Mouse (Mus musculus) layer of hippocampus, adult 2 months (tissue): ENCODE results near the gene Pi16. TPM values are rescaled to one million over a fixed set of nuclear protein-coding genes. Genes with fewer than 3 reads are reported as not detected.
"Not testable (repeated sequence)": the region's sequence is repeated elsewhere in the genome, so short reads cannot be mapped to it uniquely, and the experiment has no call there.

Experiments
- DNase-seq, 2 experiments: peaks; one replicate each; pipeline ENCODE4 v3.0.0; 2022; ENCODE audit warnings: low spot score in 2 of 2
- H3K27ac ChIP-seq: fragments of 200-600 bp; 2 replicates; pipeline ENCODE4 v1.8.1; 2022
- H3K4me3 ChIP-seq: fragments of 200-600 bp; 2 replicates; pipeline ENCODE4 v1.8.1; 2022; ENCODE audit warnings: mild to moderate bottlenecking
- CTCF ChIP-seq: fragments of 200-600 bp; conservative IDR thresholded peaks from 2 replicates; pipeline ENCODE4 v1.8.1; 2022; ENCODE audit warnings: antibody characterized with exemption, mild to moderate bottlenecking, moderate library complexity
- total RNA-seq, 2 experiments: library from RNA; stranded (reverse); gene quantifications; 2 replicates each; pipeline ENCODE4 v1.2.3; 2021

The Pi16 gene
- total RNA-seq, 2 experiments from 2014 or later = 0.74 to 1.1 TPM

DNA sequence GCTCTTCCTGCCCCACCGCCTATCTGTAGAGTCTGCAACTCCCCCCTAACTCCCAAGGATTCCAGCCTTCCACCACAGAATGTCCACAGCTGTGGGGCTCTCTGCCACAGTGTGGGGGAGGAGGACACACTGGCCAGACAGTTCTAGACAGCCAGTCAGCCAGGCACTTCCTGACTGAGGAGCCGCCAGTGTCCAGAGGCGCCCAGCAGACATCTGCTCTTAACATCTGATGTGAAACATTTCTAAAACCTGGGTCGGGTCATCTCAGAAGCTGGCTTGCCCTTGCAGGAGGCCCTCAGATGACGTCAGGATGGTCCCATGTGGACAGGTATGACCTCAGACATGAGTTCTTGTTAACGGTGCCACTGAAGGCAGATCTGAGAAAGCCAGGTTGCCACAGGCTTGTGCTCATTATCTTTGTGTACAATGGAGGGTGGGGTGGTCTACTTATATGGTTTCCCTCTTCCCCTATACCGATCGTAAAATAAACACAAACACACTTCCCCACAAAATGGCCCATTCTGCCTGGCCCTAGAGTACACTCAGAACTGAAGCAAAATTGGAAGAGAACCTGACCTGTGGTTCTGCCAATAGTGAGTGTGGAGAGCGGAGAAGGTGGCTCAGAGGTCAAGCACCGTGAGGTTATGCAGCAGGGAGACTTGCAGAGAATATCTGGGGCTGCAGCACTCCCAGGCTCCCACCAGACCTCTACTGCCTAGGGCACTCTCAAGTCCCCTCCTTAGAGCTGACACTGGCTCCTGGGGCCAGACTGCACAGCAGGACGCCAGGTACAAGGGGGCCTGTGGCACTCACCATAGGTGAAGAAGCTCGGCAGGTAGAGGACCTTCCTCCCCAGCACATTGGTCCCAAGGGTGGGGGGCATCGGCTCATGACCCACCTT, 24.8 kb downstream of the Pi16 start:
- DNase-seq = no peak
- no peak overlapping the region for H3K4me3 ChIP-seq
- peak overlapping the region; percentile 69 for H3K27ac ChIP-seq
- no peak for TF ChIP-seq CTCF

DNA sequence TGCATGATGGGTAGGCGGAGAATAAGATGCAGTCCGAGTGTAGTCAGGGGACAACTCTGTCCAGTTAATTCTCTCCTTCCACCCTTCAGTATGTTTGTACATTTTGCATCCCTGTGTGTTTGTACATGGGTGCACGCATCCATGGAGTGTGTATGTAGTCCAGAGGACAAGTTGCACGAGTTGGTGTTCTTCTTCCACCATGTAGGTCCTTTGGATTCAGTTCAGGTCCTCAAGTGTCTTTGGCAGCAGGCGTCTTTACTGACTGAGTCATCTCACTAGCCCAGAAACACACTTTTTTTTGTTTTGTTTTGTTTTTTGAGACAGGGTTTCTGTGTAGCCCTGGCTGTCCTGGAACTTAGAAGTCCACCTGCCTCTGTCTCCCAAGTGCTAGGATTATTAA, 25.8 kb downstream of the Pi16 start:
- no peak for TF ChIP-seq CTCF
- Histone ChIP-seq H3K27ac (no peak overlapping the region), H3K4me3 (no peak overlapping the region)
- no peak for DNase-seq

DNA sequence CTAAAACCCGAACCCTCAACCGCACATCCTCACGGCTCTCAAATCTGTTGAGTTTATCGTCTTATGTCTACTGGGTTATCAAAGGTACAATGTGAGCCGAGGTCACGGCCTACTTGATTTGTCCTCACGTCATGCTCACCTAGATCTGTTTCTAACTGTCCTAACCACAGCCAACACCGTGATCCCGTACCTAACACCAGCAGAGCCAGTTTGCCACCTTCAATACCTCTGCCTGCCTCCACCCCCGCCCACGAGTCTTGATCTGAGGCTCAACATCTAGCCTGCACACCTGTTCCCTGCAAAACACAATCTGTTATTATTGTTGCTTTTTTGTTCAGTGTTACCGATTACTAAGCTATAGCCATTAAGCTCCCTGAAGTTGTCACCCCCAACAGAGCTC, 27.8 kb downstream of the Pi16 start:
- Histone ChIP-seq H3K4me3 (peak overlapping the region; percentile 81), H3K27ac (peak overlapping the region; percentile 97; the same call in 1 of the 2 replicates)
- TF ChIP-seq CTCF = no peak
- no peak for DNase-seq

DNA sequence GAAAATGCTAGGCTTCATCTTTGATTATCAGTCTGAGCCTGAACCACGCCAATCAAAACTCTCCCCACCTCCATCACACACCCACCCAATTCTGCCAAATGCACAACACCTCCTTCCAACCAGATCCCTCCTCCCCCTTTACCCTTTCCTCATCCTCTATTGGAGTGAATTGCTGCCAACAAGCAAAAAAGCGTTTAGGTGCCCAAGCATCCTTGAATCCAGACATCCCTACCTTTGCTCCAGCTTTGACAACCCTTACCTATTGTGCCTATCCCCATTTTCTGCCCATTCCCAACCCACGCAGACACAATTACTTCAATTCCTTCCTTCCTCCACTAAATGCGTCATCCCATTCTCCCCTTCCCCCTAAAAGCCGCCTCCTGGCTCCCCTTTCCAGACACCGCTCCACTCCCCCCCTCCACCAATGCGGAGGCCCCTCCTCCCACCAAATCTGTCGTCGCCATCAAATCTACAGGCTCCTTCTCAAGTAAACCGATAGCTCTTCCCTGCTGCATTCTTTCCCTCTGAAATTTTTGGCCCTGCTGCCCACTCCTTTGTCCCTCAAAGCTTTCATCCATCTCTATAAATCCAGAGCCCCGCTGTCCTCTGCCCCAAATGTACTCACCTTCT, 29.1 kb downstream of the Pi16 start:
- Histone ChIP-seq H3K4me3 (peak overlapping the region; percentile 81), H3K27ac (peak overlapping the region; percentile 97)
- peak; percentile 65 to 87 for DNase-seq
- no peak for TF ChIP-seq CTCF

DNA sequence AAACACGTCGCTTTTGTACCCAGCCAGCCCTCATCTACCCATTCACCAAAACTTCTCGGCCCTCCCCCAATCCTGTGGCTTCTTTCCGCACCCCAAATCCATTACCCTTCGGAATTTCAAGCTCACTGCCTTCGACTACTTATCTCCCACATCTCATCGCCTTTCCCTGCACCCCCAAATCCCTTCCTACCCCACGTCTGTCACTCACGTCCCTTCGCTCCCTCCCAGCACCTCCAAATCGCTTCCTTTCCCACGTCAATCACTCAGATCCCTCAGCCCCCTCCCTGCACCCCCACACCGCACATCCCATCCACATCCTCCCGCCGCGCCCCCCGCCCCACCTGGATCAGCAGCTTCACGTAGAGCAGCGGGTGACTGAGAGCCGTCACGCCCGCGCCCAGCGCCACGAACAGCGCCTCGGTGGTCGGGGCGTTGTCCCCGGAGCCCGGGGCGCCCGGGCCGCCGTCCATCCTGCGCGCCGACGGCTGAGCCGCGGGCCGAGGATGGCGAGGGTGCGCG, 29.7 kb downstream of the Pi16 start:
- Histone ChIP-seq H3K4me3 (peak overlapping the region; percentile 81), H3K27ac (peak overlapping the region; percentile 97)
- TF ChIP-seq CTCF = no peak
- peak; percentile 50 to 52 for DNase-seq

DNA sequence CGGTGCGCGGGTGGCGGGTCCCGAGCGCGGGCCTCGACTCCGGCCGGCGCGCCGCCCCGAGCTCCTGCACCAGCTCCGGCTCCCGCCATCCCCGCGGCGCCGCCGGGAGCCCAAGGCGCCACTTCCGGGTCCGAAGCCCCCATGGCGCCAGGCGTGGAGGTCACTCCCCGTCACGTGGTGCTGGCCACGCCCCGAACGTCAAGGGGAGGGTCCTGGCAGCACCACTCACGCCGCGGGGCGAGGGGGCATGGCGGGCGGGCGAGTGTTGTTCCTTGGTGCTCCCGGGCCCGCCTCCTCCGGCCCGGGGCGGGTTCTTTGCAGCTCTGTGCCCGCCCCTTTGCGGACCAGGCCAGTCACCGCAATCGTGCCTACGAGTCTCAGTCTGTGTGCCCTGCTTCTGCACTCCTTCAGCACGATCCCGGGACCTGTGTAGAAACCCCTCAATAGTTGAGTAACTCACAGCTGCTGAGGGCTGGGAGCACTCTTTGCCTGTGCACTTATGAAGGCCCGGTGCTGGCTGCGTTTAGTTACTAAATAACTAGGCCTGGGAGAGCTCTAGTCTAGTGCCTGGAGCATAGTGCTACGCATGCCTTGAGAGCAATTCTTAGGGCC, 30.3 kb downstream of the Pi16 start, which contains the start of gene Mtch1:
TSS of gene Mtch1 (minus strand) at position 290 of the 612 bp plus-strand sequence.
- Histone ChIP-seq H3K27ac (peak within 1 kb of the TSS; percentile 97), H3K4me3 (peak within 1 kb of the TSS; percentile 81)
- peak; percentile 97 to 99 for DNase-seq
- TF ChIP-seq CTCF = 0 out of 2 replicates have a peak, but pooled peaks have one; percentile 4

DNA sequence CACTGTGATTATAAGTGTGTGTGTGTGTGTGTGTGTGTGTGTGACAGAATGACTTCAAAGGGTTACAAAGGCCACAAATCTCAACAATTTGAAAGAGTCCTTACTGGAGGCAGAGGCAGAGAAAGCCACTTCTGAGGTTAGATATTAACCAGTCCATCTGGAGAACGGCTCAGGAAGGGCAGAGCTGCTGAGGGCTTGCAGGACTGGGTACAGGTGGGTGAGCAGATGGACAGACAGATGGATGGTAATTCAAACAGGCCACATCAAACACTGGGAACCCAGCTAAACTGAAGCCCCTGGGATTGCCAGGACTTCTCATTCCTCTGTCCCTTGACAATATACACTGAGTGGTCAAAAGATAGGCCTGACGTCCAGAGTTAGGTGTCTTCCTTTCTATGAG, 31.5 kb downstream of the Pi16 start:
- Histone ChIP-seq H3K27ac (no peak overlapping the region), H3K4me3 (no peak overlapping the region)
- no peak for TF ChIP-seq CTCF
- no peak for DNase-seq

GRCm38 (mm10) chr17:29351056-29351455, 33.6 kb downstream of the Pi16 start:
- H3K27ac ChIP-seq, H3K4me3 ChIP-seq, DNase-seq: not testable (repeated sequence)

GRCm38 (mm10) chr17:29355461-29355840, 38.0 kb downstream of the Pi16 start:
- no peak for TF ChIP-seq CTCF
- Histone ChIP-seq H3K27ac (peak overlapping the region; percentile 91), H3K4me3 (no peak overlapping the region)
- no peak for DNase-seq

DNA sequence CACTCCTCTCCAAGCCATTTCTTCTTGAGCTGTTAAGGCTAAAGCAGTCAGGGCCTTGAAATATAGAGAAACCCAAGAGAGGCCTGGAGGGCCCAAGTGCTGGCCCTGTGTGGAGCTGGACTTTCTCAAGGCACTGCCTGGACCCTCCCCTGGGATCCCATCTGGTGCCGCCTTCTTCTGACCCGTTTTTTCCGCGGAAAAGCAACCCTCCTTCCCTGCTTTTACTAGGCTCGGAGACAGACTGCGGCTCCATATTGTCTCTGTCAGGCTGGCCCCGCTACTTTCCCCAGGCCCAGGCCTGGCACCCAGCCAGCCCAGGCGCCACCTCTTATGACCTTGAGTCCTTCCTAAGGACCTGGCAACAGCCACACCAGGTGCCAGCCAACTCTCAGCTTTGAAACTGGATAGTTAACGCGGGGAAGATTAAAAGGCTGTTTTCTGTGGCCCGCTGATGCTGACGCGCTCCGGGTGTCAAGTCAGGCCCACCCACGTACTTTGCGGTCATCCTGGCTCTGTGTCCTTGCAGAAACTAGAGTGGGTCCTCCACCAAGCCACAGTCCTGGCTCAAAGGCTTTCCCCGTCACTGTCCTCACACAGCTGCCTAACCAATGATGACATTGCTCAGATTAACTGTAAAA, 38.5 kb downstream of the Pi16 start:
- DNase-seq = no peak
- TF ChIP-seq CTCF = no peak
- Histone ChIP-seq H3K27ac (peak overlapping the region; percentile 91), H3K4me3 (peak overlapping the region; percentile 11; the same call in 1 of the 2 replicates)

GRCm38 (mm10) chr17:29356479-29356856, 39.0 kb downstream of the Pi16 start:
- TF ChIP-seq CTCF = no peak
- H3K27ac ChIP-seq = peak overlapping the region; percentile 91
- peak overlapping the region; percentile 13; the same call in 1 of the 2 replicates for H3K4me3 ChIP-seq
- DNase-seq = peak in 1 of 2 experiments; percentile 45

GRCm38 (mm10) chr17:29356882-29357281, 39.4 kb downstream of the Pi16 start:
- DNase-seq = no peak

More at GRCm38 (mm10) chr17:29356882-29357281, 39.4 kb downstream of the Pi16 start:
- Histone ChIP-seq H3K4me3 (peak overlapping the region; percentile 13; the same call in 1 of the 2 replicates), H3K27ac (peak overlapping the region; percentile 91)
- TF ChIP-seq CTCF = no peak
